Mouse (Mus musculus): ENCODE measurements around the gene Ahnak. TPM values are rescaled to one million over a fixed set of nuclear protein-coding genes. Genes with fewer than 3 reads are reported as not detected.

Ahnak gene
- polyA plus RNA-seq, 1 experiment from 2014 or later = 103 TPM

DNA sequence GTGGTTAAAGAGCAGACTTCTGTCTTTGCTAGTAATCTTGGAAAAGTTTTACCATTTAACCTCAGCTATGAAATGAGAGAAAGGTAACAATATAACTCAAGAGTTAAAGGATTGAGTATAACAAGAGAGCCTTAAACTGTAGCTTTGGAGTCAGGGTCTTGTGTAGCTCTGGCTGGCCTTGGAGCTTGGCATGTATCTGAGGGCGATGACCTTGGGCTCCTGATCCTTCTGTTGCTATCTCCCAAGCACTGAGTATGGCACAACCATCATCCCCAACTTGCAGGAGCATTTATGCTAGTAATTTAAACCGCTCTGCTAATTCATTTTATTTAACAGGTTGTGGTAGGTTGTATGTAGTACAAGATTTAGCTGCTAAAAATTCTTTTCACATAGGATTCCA, 13.6 kb upstream of the Ahnak start:
- H3K27ac ChIP-seq (replicated peaks) = no peak overlapping the region
- peaks cover 56% of the 10 kb centered on the region for H3K36me3 ChIP-seq (ENCODE audit: control insufficient read depth, insufficient read depth, low read length)
- H3K9me3 ChIP-seq (ENCODE audit: control insufficient read depth, low read length) = no peaks in the 10 kb centered on the region
- TF ChIP-seq EP300 (optimal IDR thresholded peaks at IDR 0.05) (no peak), CTCF (IDR thresholded peaks at IDR 0.05; ENCODE audit: low read depth) (no peak)
- no peak overlapping the region for H3K4me2 ChIP-seq (replicated peaks; ENCODE audit: low read depth)
- no peaks in the 10 kb centered on the region for H3K27me3 ChIP-seq (ENCODE audit: control insufficient read depth, insufficient read depth, low read length)
- DNase-seq (ENCODE audit: low spot score) (no peak), ATAC-seq (ENCODE audit: low FRiP score, low TSS enrichment) (no peak)
- 95% methylated on average over 2 of the region's 2 CpGs for WGBS
- H3K4me3 ChIP-seq (ENCODE audit: low read depth, low read length) = no peak overlapping the region
- no peak overlapping the region for H3K9ac ChIP-seq (ENCODE audit: low read length)
- H3K4me1 ChIP-seq (replicated peaks; ENCODE audit: control insufficient read depth, insufficient read depth) = no peaks in the 10 kb centered on the region

DNA sequence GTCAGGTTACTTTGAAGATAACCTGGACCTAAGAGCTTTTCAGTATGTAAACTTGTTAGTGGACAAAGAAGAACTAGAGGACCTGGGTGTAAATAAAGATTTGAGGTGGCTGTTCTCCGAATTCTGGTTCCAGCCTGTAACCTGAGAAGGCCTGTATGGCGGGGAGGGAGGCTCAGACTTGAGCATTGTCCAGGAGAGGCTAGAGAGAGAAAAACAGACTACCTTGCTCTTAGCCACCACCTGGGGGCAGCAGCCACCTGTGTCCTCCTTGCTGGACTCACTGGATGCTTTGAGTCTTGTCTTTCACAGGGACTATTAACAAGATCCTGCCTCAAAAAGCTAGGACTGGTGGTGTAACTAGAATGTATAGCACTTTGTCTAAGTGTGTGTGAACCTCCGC, 12.5 kb upstream of the Ahnak start:
- WGBS = 40% methylated on average over 3 of the region's 3 CpGs
- Histone ChIP-seq H3K36me3 (ENCODE audit: control insufficient read depth, insufficient read depth, low read length) (peaks cover 47% of the 10 kb centered on the region), H3K9ac (ENCODE audit: low read length) (no peak overlapping the region), H3K27ac (replicated peaks) (no peak overlapping the region), H3K27me3 (ENCODE audit: control insufficient read depth, insufficient read depth, low read length) (no peaks in the 10 kb centered on the region), H3K9me3 (ENCODE audit: control insufficient read depth, low read length) (no peaks in the 10 kb centered on the region), H3K4me2 (replicated peaks; ENCODE audit: low read depth) (no peak overlapping the region), H3K4me3 (ENCODE audit: low read depth, low read length) (no peak overlapping the region), H3K4me1 (replicated peaks; ENCODE audit: control insufficient read depth, insufficient read depth) (no peaks in the 10 kb centered on the region)
- DNase-seq (ENCODE audit: low spot score) (peak; percentile 70), ATAC-seq (ENCODE audit: low FRiP score, low TSS enrichment) (peak; percentile 88)
- TF ChIP-seq CTCF (IDR thresholded peaks at IDR 0.05; ENCODE audit: low read depth) = peak; percentile 94
- TF ChIP-seq EP300 (optimal IDR thresholded peaks at IDR 0.05) = no peak

DNA sequence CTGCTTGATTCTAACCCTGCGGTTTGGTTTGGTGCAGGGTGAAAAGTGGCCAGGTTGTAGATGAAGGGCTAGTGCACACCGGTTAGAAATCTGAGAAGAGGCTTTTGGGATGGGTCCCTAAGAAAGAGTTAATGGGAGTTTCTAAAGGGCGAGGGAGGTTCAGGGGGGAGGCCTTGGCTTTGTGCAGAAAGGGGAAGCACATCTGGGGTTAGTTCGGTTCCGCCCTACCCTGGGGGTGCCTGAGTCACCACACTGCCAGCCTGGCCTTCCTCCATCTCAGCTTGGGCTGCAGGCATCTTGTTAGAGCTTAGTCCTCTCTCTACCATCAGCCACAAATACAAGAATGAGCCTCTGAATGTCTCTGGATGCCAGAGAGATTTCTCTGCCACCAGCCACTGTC, 8.3 kb upstream of the Ahnak start:
- Histone ChIP-seq H3K9me3 (ENCODE audit: control insufficient read depth, low read length) (no peaks in the 10 kb centered on the region), H3K27me3 (ENCODE audit: control insufficient read depth, insufficient read depth, low read length) (no peaks in the 10 kb centered on the region), H3K27ac (replicated peaks) (peak overlapping the region; percentile 89), H3K4me2 (replicated peaks; ENCODE audit: low read depth) (no peak overlapping the region), H3K4me1 (replicated peaks; ENCODE audit: control insufficient read depth, insufficient read depth) (peaks cover 5% of the 10 kb centered on the region; the same call in 1 of the 2 replicates), H3K4me3 (ENCODE audit: low read depth, low read length) (no peak overlapping the region), H3K9ac (ENCODE audit: low read length) (0 out of 2 replicates have a peak overlapping the region, but pooled peaks have one; percentile 18), H3K36me3 (ENCODE audit: control insufficient read depth, insufficient read depth, low read length) (peaks cover 24% of the 10 kb centered on the region)
- TF ChIP-seq EP300 (optimal IDR thresholded peaks at IDR 0.05) (no peak), CTCF (IDR thresholded peaks at IDR 0.05; ENCODE audit: low read depth) (no peak)
- WGBS = 40% methylated on average over 5 of the region's 5 CpGs
- DNase-seq (ENCODE audit: low spot score) = no peak
- ATAC-seq (ENCODE audit: low FRiP score, low TSS enrichment) = no peak

DNA sequence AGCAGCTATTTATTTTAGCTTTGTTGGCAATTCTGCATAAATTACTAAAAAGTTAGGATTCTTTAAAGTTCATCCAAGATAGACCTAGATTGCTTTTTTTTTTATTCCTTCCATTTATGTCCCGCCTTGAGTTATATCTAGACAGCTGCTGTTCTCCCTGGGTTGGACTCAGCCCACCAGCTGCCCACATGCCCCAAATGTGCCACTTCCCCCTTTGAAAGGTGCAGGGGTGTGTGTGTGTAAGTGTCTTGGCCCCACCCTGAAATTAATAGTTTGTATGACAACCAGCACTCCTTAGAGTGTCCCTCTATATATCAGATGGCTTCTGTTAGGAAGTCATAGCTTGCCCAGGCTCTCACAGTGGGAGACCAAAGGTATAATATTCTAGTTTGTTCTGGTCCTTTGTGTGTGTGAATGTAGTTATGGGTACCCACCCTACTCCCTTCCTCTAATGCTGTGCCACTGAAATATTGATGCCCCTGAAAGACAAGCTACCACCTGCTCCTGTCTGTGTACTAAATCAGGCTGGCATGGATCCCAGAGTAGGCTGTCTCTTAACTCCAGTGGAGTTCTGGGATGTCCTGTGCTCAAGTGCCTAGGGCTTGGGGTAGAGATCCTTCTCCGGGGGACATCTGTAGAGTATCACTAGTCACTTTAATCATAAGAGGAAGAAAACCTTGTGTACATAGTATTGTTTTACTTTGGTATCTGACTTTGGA, 7.5 kb upstream of the Ahnak start:
- Histone ChIP-seq H3K9me3 (ENCODE audit: control insufficient read depth, low read length) (no peaks in the 10 kb centered on the region), H3K36me3 (ENCODE audit: control insufficient read depth, insufficient read depth, low read length) (peaks cover 24% of the 10 kb centered on the region), H3K27me3 (ENCODE audit: control insufficient read depth, insufficient read depth, low read length) (no peaks in the 10 kb centered on the region), H3K4me1 (replicated peaks; ENCODE audit: control insufficient read depth, insufficient read depth) (peaks cover 5% of the 10 kb centered on the region; the same call in 1 of the 2 replicates), H3K4me2 (replicated peaks; ENCODE audit: low read depth) (no peak overlapping the region), H3K27ac (replicated peaks) (peak overlapping the region; percentile 89), H3K4me3 (ENCODE audit: low read depth, low read length) (no peak overlapping the region), H3K9ac (ENCODE audit: low read length) (no peak overlapping the region)
- WGBS = 44% methylated on average over 2 of the region's 2 CpGs
- DNase-seq (ENCODE audit: low spot score) (no peak), ATAC-seq (ENCODE audit: low FRiP score, low TSS enrichment) (no peak)
- no peak for TF ChIP-seq EP300 (optimal IDR thresholded peaks at IDR 0.05)

DNA sequence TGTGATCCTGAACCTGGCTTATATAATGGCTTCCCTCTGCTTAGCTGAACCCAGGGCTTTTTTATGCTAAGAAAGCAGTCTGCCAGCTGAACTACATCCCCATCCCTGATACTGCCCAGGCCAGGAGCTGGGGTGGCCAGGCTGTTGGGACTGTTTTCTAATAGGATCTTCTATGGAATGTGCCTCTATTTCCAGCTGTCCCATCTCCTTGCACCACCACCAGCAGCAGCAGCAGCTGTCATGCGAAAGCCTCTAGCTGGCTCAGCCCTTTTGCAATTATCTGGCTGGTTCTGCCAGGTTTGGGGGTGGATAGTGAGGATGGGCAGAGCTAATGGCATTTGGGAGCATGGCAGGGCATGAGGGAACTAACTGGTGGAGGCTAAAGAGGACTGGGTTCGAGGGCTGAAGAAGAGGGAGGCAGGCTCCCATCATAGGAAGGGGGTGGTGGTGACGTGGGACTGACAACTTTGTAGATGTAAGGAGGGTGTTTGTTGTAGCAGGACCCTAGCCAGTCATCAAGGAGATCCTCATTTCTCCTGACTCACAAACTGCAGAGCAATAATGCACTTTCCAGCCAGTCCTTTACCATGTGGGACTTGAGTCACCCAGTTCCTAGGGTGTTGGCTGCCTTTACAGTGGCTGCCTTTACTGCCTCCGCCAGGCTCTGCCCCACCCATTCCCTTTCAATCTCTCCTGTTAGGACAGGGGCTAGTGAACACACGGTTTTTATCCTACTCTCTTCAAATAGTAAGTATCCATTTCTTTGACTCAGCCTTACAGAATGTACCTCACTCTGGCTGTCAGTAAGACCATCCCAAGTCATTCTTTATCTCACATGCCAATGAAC, 6.6 kb upstream of the Ahnak start:
- Histone ChIP-seq H3K4me1 (replicated peaks; ENCODE audit: control insufficient read depth, insufficient read depth) (peaks cover 6% of the 10 kb centered on the region), H3K9me3 (ENCODE audit: control insufficient read depth, low read length) (no peaks in the 10 kb centered on the region), H3K9ac (ENCODE audit: low read length) (no peak overlapping the region), H3K4me2 (replicated peaks; ENCODE audit: low read depth) (no peak overlapping the region), H3K36me3 (ENCODE audit: control insufficient read depth, insufficient read depth, low read length) (peaks cover 17% of the 10 kb centered on the region), H3K27ac (replicated peaks) (peak overlapping the region; percentile 89), H3K4me3 (ENCODE audit: low read depth, low read length) (no peak overlapping the region), H3K27me3 (ENCODE audit: control insufficient read depth, insufficient read depth, low read length) (no peaks in the 10 kb centered on the region)
- peak; percentile 68 for DNase-seq (ENCODE audit: low spot score)
- 32% methylated on average over 5 of the region's 5 CpGs for WGBS
- peak; percentile 83 for ATAC-seq (ENCODE audit: low FRiP score, low TSS enrichment)
- TF ChIP-seq EP300 (optimal IDR thresholded peaks at IDR 0.05) (no peak), CTCF (IDR thresholded peaks at IDR 0.05; ENCODE audit: low read depth) (no peak)
